Mouse (Mus musculus): ENCODE results near the gene Hist3h2ba.

DNA sequence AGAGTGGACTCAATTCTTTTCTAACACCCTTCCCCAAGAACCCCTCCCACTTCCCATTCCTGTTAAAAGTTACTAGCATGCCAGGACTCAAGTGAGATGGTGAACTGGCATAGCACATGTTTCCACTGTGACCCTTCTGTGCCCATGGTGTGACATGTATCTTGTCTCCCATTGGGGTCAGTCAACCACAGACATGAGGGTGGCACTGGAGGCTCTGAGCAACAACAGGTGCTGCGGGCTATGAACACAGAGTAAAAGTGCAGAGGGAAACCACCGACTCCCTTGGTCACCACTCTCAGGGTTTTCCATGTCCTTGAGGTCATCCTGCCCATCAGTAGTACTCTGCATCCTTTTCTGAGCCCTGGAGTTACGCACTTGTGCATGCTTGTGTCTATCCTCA is 23.1 kb downstream of the Hist3h2ba start:
- no peak for TF ChIP-seq POLR2A (IDR thresholded peaks at IDR 0.05; ENCODE audit: extremely low read depth, insufficient read depth, low read length)
- TF ChIP-seq CTCF (IDR thresholded peaks at IDR 0.05; ENCODE audit: low read depth, low read length) = no peak
